Mouse (Mus musculus): ENCODE measurements around the gene Stag1. TPM values are rescaled to one million over a fixed set of nuclear protein-coding genes. Genes with fewer than 3 reads are reported as not detected.

Gene Stag1
- polyA plus RNA-seq, 1 experiment from 2014 or later = 50.6 TPM

DNA sequence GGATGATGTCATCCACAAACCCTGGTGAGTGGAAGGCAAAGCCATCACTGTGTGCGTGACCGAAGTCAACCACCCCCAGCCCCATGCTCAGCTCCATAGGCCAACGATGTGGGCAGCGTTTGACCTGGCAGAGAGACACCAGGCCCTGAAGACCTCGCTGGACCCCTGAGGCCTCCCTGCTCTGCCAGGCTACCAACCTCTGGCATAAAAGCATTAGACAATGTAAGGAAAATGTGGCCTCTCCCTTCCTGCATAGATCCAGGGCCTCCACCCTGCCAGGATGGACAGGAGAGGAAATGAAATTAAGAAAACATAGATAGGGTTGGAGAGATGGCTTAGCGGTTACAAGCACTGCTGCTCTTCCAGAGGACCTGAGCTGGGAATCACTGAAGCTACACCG lies 385.2 kb downstream of the Stag1 start:
- no peak for ATAC-seq (ENCODE audit: insufficient read depth, low FRiP score, low TSS enrichment)
- WGBS = 97% methylated on average over 7 of the region's 7 CpGs
- no peak for DNase-seq (ENCODE audit: low spot score)
- Histone ChIP-seq H3K4me2 (ENCODE audit: low read depth) (no peak overlapping the region), H3K9me3 (ENCODE audit: control insufficient read depth, low read length) (no peaks in the 10 kb centered on the region), H3K9ac (ENCODE audit: low read length) (no peak overlapping the region), H3K4me3 (ENCODE audit: low read depth, low read length) (no peak overlapping the region), H3K27ac (ENCODE audit: low read depth, low read length) (no peak overlapping the region), H3K36me3 (ENCODE audit: control insufficient read depth, insufficient read depth, low read length) (peaks cover 2% of the 10 kb centered on the region; the same call in 1 of the 2 replicates), H3K4me1 (ENCODE audit: control insufficient read depth, insufficient read depth, low read length) (no peaks in the 10 kb centered on the region), H3K27me3 (ENCODE audit: control insufficient read depth, insufficient read depth, low read length) (no peaks in the 10 kb centered on the region)

DNA sequence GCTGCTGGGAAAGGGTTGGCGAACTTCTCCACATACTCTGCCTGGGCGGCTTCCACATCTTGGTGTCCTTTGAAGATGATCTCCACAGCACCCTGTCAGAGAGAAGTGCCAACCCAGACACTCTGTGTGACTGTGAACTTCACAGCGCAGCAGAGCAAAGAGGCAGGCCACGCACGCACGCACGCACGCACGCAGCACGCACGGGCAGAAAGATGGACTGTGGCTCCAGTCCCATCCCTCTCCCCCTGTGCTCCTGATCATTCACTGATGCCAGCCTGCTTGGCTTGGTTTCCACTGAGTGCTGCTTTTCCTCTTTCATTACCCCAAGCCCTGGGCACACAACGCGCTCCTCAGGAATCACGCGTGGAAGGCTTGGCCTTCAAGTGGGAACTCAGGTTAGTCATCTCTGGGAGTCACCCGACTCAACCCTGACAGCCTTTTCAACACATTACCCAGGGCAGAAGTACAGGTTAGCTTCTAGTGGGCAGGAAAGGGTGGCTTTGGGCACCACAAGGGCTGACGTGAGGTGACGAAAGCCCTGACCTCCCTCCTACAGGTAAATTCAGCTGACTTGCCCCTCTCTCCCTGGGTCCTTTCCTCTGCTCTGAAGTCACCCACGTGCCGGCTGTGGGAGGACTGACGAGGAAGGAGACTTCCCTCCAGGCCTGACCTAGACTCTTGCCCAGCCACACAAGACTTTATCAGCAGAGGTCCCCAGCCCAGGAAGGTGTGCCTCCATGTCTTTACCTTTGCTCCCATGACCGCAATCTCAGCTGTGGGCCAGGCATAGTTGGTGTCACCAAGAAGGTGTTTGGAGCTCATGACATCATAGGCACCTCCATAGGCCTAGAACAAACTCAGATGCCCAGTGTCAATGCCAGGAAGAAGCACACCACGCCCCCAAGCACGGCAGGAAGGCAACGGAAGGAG lies 387.0 kb downstream of the Stag1 start:
- 97% methylated on average over 25 of the region's 25 CpGs for WGBS
- Histone ChIP-seq H3K4me1 (ENCODE audit: control insufficient read depth, insufficient read depth, low read length) (no peaks in the 10 kb centered on the region), H3K4me2 (ENCODE audit: low read depth) (no peak overlapping the region), H3K4me3 (ENCODE audit: low read depth, low read length) (no peak overlapping the region), H3K27me3 (ENCODE audit: control insufficient read depth, insufficient read depth, low read length) (no peaks in the 10 kb centered on the region), H3K9me3 (ENCODE audit: control insufficient read depth, low read length) (no peaks in the 10 kb centered on the region), H3K9ac (ENCODE audit: low read length) (no peak overlapping the region), H3K36me3 (ENCODE audit: control insufficient read depth, insufficient read depth, low read length) (peaks cover 2% of the 10 kb centered on the region; the same call in 1 of the 2 replicates), H3K27ac (ENCODE audit: low read depth, low read length) (no peak overlapping the region)
- ATAC-seq (ENCODE audit: insufficient read depth, low FRiP score, low TSS enrichment) (no peak), DNase-seq (ENCODE audit: low spot score) (no peak)

DNA sequence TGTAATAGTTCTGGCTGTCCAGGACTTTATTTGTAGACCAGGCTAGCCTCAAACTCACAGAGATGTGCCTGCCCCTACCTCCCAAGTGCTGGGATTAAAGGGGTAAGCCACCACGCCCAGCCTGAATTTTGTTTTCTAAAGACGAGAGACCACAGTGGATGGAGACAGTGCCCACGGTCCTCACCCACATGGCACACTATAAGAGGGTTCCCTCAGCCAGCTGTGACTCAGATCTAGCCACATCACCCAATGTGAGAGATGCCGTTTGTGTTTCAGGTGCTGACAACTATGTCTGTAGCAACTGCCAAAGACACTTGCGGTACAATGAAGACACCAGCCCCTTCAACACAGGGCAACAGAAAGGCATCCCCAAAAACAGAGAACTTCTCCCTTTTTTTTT lies 389.4 kb downstream of the Stag1 start:
- 94% methylated on average over 5 of the region's 5 CpGs for WGBS
- peaks cover 2% of the 10 kb centered on the region; the same call in 1 of the 2 replicates for H3K36me3 ChIP-seq (ENCODE audit: control insufficient read depth, insufficient read depth, low read length)
- no peak overlapping the region for H3K9ac ChIP-seq (ENCODE audit: low read length)
- H3K4me2 ChIP-seq (ENCODE audit: low read depth) = no peak overlapping the region
- DNase-seq (ENCODE audit: low spot score) = no peak
- H3K27ac ChIP-seq (ENCODE audit: low read depth, low read length) = no peak overlapping the region
- H3K4me3 ChIP-seq (ENCODE audit: low read depth, low read length) = no peak overlapping the region
- H3K27me3 ChIP-seq (ENCODE audit: control insufficient read depth, insufficient read depth, low read length) = no peaks in the 10 kb centered on the region
- H3K4me1 ChIP-seq (ENCODE audit: control insufficient read depth, insufficient read depth, low read length) = no peaks in the 10 kb centered on the region
- H3K9me3 ChIP-seq (ENCODE audit: control insufficient read depth, low read length) = no peaks in the 10 kb centered on the region
- no peak for ATAC-seq (ENCODE audit: insufficient read depth, low FRiP score, low TSS enrichment)

DNA sequence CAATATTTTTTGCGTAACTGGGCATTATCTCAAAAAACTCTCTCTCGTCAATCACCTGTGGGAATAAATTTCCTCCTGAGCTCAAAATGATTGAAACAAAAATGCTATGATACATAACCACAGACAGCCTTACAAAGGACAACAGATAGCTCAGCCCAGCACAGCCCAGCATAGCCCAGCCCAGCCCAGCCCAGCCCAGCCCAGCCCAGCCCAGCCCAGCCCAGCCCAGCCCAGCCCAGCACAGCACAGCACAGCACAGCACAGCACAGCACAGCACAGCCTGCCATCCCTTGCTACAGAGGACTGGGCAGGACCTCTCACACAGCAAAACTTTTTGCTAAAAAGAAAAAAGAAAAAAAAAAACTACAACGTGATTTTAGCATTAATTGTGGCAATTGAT lies 390.3 kb downstream of the Stag1 start:
- H3K36me3 ChIP-seq (ENCODE audit: control insufficient read depth, insufficient read depth, low read length) = peaks cover 2% of the 10 kb centered on the region; the same call in 1 of the 2 replicates
- H3K4me1 ChIP-seq (ENCODE audit: control insufficient read depth, insufficient read depth, low read length) = no peaks in the 10 kb centered on the region
- no peak overlapping the region for H3K27ac ChIP-seq (ENCODE audit: low read depth, low read length)
- ATAC-seq (ENCODE audit: insufficient read depth, low FRiP score, low TSS enrichment) (no peak), DNase-seq (ENCODE audit: low spot score) (no peak)
- H3K27me3 ChIP-seq (ENCODE audit: control insufficient read depth, insufficient read depth, low read length) = no peaks in the 10 kb centered on the region
- H3K9ac ChIP-seq (ENCODE audit: low read length) = no peak overlapping the region
- H3K9me3 ChIP-seq (ENCODE audit: control insufficient read depth, low read length) = no peaks in the 10 kb centered on the region
- H3K4me2 ChIP-seq (ENCODE audit: low read depth) = no peak overlapping the region
- 92% methylated on average over 3 of the region's 3 CpGs for WGBS
- no peak overlapping the region for H3K4me3 ChIP-seq (ENCODE audit: low read depth, low read length)

DNA sequence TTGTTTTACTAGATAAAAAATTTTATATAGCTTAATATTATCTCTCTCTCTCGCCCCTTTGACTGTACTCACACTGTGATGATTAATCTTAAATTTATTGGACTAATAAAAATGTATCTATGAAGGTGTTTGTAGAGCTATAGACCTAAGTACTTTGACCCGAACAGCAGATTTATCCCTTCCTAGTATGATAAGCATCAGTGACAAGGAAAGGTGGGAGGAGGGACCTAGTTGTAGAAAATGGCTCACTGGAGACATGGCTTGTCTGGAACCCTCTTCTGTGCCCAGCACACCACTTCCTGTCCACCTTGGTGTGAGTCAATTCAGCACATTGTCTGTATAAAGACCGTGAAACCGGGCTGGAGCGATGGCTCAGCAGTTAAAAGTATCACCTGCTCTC lies 393.0 kb downstream of the Stag1 start:
- Histone ChIP-seq H3K27me3 (ENCODE audit: control insufficient read depth, insufficient read depth, low read length) (no peaks in the 10 kb centered on the region), H3K4me1 (ENCODE audit: control insufficient read depth, insufficient read depth, low read length) (no peaks in the 10 kb centered on the region), H3K9ac (ENCODE audit: low read length) (no peak overlapping the region), H3K36me3 (ENCODE audit: control insufficient read depth, insufficient read depth, low read length) (no peaks in the 10 kb centered on the region; the same call in 1 of the 2 replicates), H3K9me3 (ENCODE audit: control insufficient read depth, low read length) (no peaks in the 10 kb centered on the region), H3K4me3 (ENCODE audit: low read depth, low read length) (no peak overlapping the region), H3K4me2 (ENCODE audit: low read depth) (no peak overlapping the region), H3K27ac (ENCODE audit: low read depth, low read length) (no peak overlapping the region)
- DNase-seq (ENCODE audit: low spot score) (no peak), ATAC-seq (ENCODE audit: insufficient read depth, low FRiP score, low TSS enrichment) (no peak)
- WGBS = 94% methylated on average over 5 of the region's 5 CpGs

DNA sequence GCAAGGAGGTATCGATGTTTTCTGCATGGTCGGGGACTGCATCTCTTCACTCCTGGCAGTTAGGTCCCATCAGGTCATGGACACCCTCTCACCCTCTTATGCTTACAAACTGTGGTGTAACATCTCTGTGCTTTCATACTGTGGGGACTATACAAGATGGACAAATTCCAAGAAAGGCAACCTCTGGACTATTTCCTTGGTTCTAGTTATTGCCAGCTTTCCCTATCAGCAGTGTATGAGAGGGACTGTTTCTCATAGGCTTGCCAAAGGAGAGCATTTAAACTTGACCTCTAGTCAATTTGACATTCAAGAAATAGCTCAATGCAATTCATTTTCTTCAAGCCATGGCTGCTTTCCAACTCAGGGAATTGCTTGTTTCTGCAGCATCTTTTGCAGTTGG lies 393.7 kb downstream of the Stag1 start:
- Histone ChIP-seq H3K4me2 (ENCODE audit: low read depth) (no peak overlapping the region), H3K9me3 (ENCODE audit: control insufficient read depth, low read length) (no peaks in the 10 kb centered on the region), H3K27me3 (ENCODE audit: control insufficient read depth, insufficient read depth, low read length) (no peaks in the 10 kb centered on the region), H3K9ac (ENCODE audit: low read length) (no peak overlapping the region), H3K4me3 (ENCODE audit: low read depth, low read length) (no peak overlapping the region), H3K27ac (ENCODE audit: low read depth, low read length) (no peak overlapping the region), H3K4me1 (ENCODE audit: control insufficient read depth, insufficient read depth, low read length) (no peaks in the 10 kb centered on the region), H3K36me3 (ENCODE audit: control insufficient read depth, insufficient read depth, low read length) (no peaks in the 10 kb centered on the region; the same call in 1 of the 2 replicates)
- ATAC-seq (ENCODE audit: insufficient read depth, low FRiP score, low TSS enrichment) (no peak), DNase-seq (ENCODE audit: low spot score) (no peak)
- WGBS = 92% methylated on average over 2 of the region's 2 CpGs

DNA sequence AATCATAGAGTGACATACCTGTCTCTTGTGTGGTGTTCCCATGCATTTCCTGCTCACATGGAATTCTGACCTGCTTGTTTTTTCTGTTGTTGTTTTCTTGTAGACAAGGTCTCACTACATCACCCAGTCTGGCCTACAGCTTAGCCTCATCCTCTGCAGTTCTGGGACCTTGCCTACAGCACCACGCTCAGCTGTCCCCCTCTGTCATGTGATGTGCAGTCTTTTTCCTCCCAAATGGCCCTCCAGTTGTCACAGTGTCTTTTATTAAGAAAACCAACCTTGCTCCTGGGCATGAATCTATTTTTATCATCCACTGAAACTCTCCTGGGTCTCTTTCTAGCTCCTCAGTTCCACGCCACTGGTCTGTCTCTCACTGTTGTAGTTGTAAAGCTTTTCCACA lies 394.6 kb downstream of the Stag1 start:
- ATAC-seq (ENCODE audit: insufficient read depth, low FRiP score, low TSS enrichment) (no peak), DNase-seq (ENCODE audit: low spot score) (no peak)
- Histone ChIP-seq H3K36me3 (ENCODE audit: control insufficient read depth, insufficient read depth, low read length) (no peaks in the 10 kb centered on the region; the same call in 1 of the 2 replicates), H3K4me1 (ENCODE audit: control insufficient read depth, insufficient read depth, low read length) (no peaks in the 10 kb centered on the region), H3K4me2 (ENCODE audit: low read depth) (no peak overlapping the region), H3K27me3 (ENCODE audit: control insufficient read depth, insufficient read depth, low read length) (no peaks in the 10 kb centered on the region), H3K9ac (ENCODE audit: low read length) (no peak overlapping the region), H3K27ac (ENCODE audit: low read depth, low read length) (no peak overlapping the region), H3K9me3 (ENCODE audit: control insufficient read depth, low read length) (no peaks in the 10 kb centered on the region), H3K4me3 (ENCODE audit: low read depth, low read length) (no peak overlapping the region)
- 90% methylated on average over 2 of the region's 2 CpGs for WGBS

DNA sequence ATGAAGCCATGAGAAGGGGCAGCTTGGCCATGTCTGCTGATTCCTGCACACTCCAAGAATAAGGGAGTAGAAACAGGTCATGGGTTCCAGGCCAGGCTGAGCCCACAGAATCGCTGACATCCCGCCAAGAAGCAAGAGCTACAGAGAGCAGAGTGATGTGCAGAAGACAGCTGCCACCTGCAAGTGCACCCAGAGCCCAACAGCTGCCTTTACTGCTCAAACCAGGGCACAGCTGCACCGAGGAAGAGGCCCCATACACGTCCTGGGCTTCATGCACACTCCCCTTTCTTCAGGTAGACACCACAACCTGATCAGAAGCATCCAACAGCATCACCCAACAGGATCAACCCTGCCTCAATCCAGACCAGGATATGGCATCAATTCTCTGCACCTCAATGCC lies 396.3 kb downstream of the Stag1 start:
- Histone ChIP-seq H3K36me3 (ENCODE audit: control insufficient read depth, insufficient read depth, low read length) (no peaks in the 10 kb centered on the region; the same call in 1 of the 2 replicates), H3K27ac (ENCODE audit: low read depth, low read length) (no peak overlapping the region), H3K4me3 (ENCODE audit: low read depth, low read length) (no peak overlapping the region), H3K4me1 (ENCODE audit: control insufficient read depth, insufficient read depth, low read length) (no peaks in the 10 kb centered on the region), H3K4me2 (ENCODE audit: low read depth) (no peak overlapping the region), H3K9me3 (ENCODE audit: control insufficient read depth, low read length) (no peaks in the 10 kb centered on the region), H3K27me3 (ENCODE audit: control insufficient read depth, insufficient read depth, low read length) (no peaks in the 10 kb centered on the region), H3K9ac (ENCODE audit: low read length) (no peak overlapping the region)
- ATAC-seq (ENCODE audit: insufficient read depth, low FRiP score, low TSS enrichment) (no peak), DNase-seq (ENCODE audit: low spot score) (no peak)
- WGBS = 79% methylated on average over 4 of the region's 4 CpGs

DNA sequence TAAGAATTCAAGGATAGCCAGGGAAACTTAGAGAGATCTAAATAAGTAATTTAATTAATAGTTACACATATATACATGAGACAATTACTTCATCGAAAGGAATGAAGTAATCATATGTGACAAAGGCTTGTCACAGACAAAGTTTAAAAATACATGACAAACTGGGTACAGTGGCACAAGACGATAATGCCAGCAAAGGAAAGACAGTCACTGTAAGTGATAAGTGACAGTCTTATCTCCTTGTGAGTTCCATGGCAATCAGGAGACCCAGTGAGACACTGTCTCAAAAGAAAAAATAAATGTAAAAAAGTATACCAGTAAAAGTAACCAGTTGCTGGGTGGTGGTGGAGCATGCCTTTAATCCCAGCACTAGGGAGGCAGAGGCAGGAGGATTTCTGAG lies 399.5 kb downstream of the Stag1 start:
- no peak for DNase-seq (ENCODE audit: low spot score)
- ATAC-seq (ENCODE audit: insufficient read depth, low FRiP score, low TSS enrichment) = no peak
- no peaks in the 10 kb centered on the region; the same call in 1 of the 2 replicates for H3K36me3 ChIP-seq (ENCODE audit: control insufficient read depth, insufficient read depth, low read length)
- H3K4me1 ChIP-seq (ENCODE audit: control insufficient read depth, insufficient read depth, low read length) = no peaks in the 10 kb centered on the region
- no peak overlapping the region for H3K4me2 ChIP-seq (ENCODE audit: low read depth)
- no peak overlapping the region for H3K9ac ChIP-seq (ENCODE audit: low read length)
- 96% methylated on average over 2 of the region's 2 CpGs for WGBS
- H3K27ac ChIP-seq (ENCODE audit: low read depth, low read length) = no peak overlapping the region
- H3K27me3 ChIP-seq (ENCODE audit: control insufficient read depth, insufficient read depth, low read length) = no peaks in the 10 kb centered on the region
- H3K9me3 ChIP-seq (ENCODE audit: control insufficient read depth, low read length) = no peaks in the 10 kb centered on the region
- no peak overlapping the region for H3K4me3 ChIP-seq (ENCODE audit: low read depth, low read length)

Measured in neural tube, embryonic 11.5 days (tissue).